Mouse (Mus musculus): ENCODE results near the gene Vps8. TPM values are rescaled to one million over a fixed set of nuclear protein-coding genes. Genes with fewer than 3 reads are reported as not detected.

The Vps8 gene
- polyA plus RNA-seq, 1 experiment: 35.8 TPM

GRCm38 (mm10) chr16:21562625-21563300 lies 139.8 kb downstream of the Vps8 start:
- no peak for TF ChIP-seq CTCF (IDR thresholded peaks at IDR 0.05; ENCODE audit: extremely low read depth, insufficient read depth, low read length)
- TF ChIP-seq POLR2A (IDR thresholded peaks at IDR 0.05; ENCODE audit: extremely low read depth, insufficient read depth, low read length): no peak
- Histone ChIP-seq H3K27ac (ENCODE audit: insufficient read depth, low read length) (no peak overlapping the region), H3K4me3 (ENCODE audit: insufficient read depth, low read length) (no peak overlapping the region), H3K4me1 (ENCODE audit: control insufficient read depth, insufficient read depth, low read length) (no peaks in the 10 kb centered on the region)

DNA sequence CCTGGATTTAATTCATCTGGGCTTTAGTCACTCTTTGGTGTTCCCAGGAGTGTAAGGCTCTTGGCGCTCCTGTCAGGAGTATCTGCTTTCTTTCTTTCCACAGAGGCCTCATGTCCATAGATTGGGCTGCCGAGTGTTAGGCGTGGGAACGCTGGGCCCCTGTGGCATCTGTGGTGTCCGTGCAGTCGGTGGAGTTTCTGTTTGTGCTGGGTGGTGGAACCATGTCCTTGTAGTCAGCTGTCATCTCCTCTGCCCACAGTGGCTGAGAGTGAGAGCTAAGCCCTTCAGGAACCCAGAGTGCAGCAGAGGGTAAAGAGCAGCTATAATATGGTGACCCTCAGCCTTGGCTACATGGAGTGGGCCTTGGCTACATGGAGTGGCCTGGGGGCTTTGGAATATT lies 140.4 kb downstream of the Vps8 start:
- Histone ChIP-seq H3K4me3 (ENCODE audit: insufficient read depth, low read length) (no peak overlapping the region), H3K27ac (ENCODE audit: insufficient read depth, low read length) (no peak overlapping the region), H3K4me1 (ENCODE audit: control insufficient read depth, insufficient read depth, low read length) (no peaks in the 10 kb centered on the region)
- TF ChIP-seq CTCF (IDR thresholded peaks at IDR 0.05; ENCODE audit: extremely low read depth, insufficient read depth, low read length) (no peak), POLR2A (IDR thresholded peaks at IDR 0.05; ENCODE audit: extremely low read depth, insufficient read depth, low read length) (no peak)

- TF ChIP-seq CTCF (IDR thresholded peaks at IDR 0.05; ENCODE audit: extremely low read depth, insufficient read depth, low read length) (no peak), POLR2A (IDR thresholded peaks at IDR 0.05; ENCODE audit: extremely low read depth, insufficient read depth, low read length) (no peak)
- Histone ChIP-seq H3K27ac (ENCODE audit: insufficient read depth, low read length) (no peak overlapping the region), H3K4me3 (ENCODE audit: insufficient read depth, low read length) (no peak overlapping the region), H3K4me1 (ENCODE audit: control insufficient read depth, insufficient read depth, low read length) (peaks cover 6% of the 10 kb centered on the region)
These were observed 144.2 kb downstream of the Vps8 start for GRCm38 (mm10) chr16:21567093-21567492.

DNA sequence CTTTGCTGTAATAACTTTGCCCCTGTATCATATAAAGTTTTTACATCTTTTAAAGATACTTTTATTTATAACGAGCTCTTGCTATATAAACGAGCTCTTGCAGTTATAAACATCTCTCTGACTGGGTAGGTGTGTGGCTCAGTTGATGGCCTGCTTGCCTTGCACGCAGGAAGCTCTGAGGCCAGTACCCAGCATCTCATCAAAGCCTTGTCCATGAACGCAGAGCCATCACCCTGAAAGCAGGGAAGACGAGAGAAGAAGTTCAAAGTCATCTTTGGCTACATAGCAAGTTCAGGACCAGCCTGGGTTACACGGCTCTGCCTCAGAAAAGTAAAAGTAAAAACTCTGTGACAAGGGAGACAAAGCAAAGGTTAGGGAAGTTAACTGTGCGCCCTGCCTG lies 147.0 kb downstream of the Vps8 start:
- H3K4me3 ChIP-seq (ENCODE audit: insufficient read depth, low read length): no peak overlapping the region
- TF ChIP-seq POLR2A (IDR thresholded peaks at IDR 0.05; ENCODE audit: extremely low read depth, insufficient read depth, low read length): no peak
- TF ChIP-seq CTCF (IDR thresholded peaks at IDR 0.05; ENCODE audit: extremely low read depth, insufficient read depth, low read length): no peak
- H3K27ac ChIP-seq (ENCODE audit: insufficient read depth, low read length): no peak overlapping the region
- peaks cover 6% of the 10 kb centered on the region for H3K4me1 ChIP-seq (ENCODE audit: control insufficient read depth, insufficient read depth, low read length)

DNA sequence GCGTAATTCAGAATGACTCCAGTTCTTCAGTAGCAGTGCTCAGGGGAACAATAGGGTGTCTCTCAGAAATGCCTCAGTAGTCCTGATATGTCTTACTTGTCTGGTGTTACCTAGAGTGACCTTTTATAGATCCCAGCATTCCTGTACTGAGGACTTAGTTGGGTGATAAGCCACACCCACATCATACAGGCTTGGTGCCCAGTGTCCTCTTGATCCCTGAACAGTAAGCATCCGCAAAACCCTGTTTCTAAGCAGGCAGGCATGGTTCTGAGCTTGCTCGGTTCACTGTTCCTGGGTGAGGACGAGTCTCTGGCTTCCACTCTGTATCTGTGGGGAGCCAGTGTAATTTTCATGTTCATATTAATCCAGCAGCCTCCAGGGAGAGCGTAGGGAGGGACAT lies 147.9 kb downstream of the Vps8 start:
- Histone ChIP-seq H3K4me3 (ENCODE audit: insufficient read depth, low read length) (no peak overlapping the region), H3K27ac (ENCODE audit: insufficient read depth, low read length) (no peak overlapping the region), H3K4me1 (ENCODE audit: control insufficient read depth, insufficient read depth, low read length) (peaks cover 6% of the 10 kb centered on the region)
- TF ChIP-seq POLR2A (IDR thresholded peaks at IDR 0.05; ENCODE audit: extremely low read depth, insufficient read depth, low read length) (no peak), CTCF (IDR thresholded peaks at IDR 0.05; ENCODE audit: extremely low read depth, insufficient read depth, low read length) (no peak)

DNA sequence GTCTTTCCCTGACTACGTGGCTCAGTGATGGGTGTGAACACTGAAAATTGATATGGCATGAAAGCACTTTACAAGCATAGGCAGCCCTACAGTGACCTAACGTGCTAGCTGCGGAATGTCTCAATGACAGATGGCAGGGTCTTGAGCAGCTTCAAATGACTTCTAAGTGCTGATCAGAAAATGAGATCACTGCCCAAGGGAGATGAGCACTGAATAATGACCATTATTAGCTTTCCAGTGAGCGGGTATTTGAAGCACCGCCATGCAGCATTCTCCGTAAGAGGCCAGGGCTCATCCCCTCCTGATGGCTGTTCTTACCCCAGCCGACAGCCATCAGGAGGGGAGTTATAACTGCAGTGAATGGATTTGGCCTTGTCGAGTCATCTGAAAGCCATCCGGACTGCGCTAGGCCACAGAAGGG lies 153.1 kb downstream of the Vps8 start:
- Histone ChIP-seq H3K27ac (ENCODE audit: insufficient read depth, low read length) (no peak overlapping the region), H3K4me1 (ENCODE audit: control insufficient read depth, insufficient read depth, low read length) (peaks cover 2% of the 10 kb centered on the region), H3K4me3 (ENCODE audit: insufficient read depth, low read length) (no peak overlapping the region)
- TF ChIP-seq POLR2A (IDR thresholded peaks at IDR 0.05; ENCODE audit: extremely low read depth, insufficient read depth, low read length) (no peak), CTCF (IDR thresholded peaks at IDR 0.05; ENCODE audit: extremely low read depth, insufficient read depth, low read length) (no peak)

- TF ChIP-seq CTCF (IDR thresholded peaks at IDR 0.05; ENCODE audit: extremely low read depth, insufficient read depth, low read length) (no peak), POLR2A (IDR thresholded peaks at IDR 0.05; ENCODE audit: extremely low read depth, insufficient read depth, low read length) (no peak)
- no peak overlapping the region for H3K4me3 ChIP-seq (ENCODE audit: insufficient read depth, low read length)
- no peak overlapping the region for H3K27ac ChIP-seq (ENCODE audit: insufficient read depth, low read length)
These were observed 166.2 kb downstream of the Vps8 start for GRCm38 (mm10) chr16:21589110-21589509.

DNA sequence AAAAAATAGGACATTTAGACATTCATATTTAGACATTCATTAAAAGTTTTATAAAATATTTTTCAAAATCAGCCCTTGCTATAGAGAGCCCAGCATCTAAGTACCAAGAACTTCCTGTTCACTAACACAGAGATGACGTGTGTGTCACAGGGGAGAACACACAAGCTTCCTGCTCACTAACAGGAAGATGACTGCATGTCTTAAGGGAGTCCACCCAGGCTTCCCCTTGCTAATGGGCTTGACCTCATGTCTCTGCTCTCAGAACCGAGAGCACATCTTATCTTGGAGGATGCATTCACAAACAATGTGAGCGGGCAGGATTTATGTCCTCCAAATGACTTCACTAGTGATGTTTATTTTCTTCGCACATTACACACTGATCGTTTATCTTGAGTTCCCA lies 167.9 kb downstream of the Vps8 start:
- H3K4me3 ChIP-seq (ENCODE audit: insufficient read depth, low read length): no peak overlapping the region
- peaks cover 2% of the 10 kb centered on the region for H3K4me1 ChIP-seq (ENCODE audit: control insufficient read depth, insufficient read depth, low read length)
- H3K27ac ChIP-seq (ENCODE audit: insufficient read depth, low read length): no peak overlapping the region
- TF ChIP-seq CTCF (IDR thresholded peaks at IDR 0.05; ENCODE audit: extremely low read depth, insufficient read depth, low read length): no peak
- TF ChIP-seq POLR2A (IDR thresholded peaks at IDR 0.05; ENCODE audit: extremely low read depth, insufficient read depth, low read length): no peak

More at GRCm38 (mm10) chr16:21589110-21589509, 166.2 kb downstream of the Vps8 start:
- H3K4me1 ChIP-seq (ENCODE audit: control insufficient read depth, insufficient read depth, low read length): no peaks in the 10 kb centered on the region

DNA sequence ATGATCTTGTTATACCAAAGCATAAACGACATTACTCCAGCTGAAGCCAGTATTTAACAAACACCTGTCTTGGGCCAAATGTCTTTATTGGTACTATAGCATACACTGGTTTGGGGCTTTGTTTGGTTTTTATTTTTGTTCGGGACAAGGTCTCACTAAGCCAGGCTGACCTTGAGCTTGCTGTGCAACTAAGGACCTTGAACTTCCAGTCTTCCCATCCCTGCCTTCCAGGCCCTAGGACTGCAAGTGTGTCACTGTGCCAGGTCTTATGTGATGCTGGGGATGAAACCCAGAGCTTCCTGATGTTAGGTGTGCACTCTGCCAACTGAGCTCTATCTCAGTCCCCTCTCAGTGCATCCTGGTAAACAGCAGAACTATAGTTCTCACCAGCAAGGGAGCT lies 168.6 kb downstream of the Vps8 start:
- Histone ChIP-seq H3K4me1 (ENCODE audit: control insufficient read depth, insufficient read depth, low read length) (peaks cover 5% of the 10 kb centered on the region), H3K27ac (ENCODE audit: insufficient read depth, low read length) (no peak overlapping the region), H3K4me3 (ENCODE audit: insufficient read depth, low read length) (no peak overlapping the region)
- TF ChIP-seq CTCF (IDR thresholded peaks at IDR 0.05; ENCODE audit: extremely low read depth, insufficient read depth, low read length): no peak
- TF ChIP-seq POLR2A (IDR thresholded peaks at IDR 0.05; ENCODE audit: extremely low read depth, insufficient read depth, low read length): no peak

GRCm38 (mm10) chr16:21595539-21595938 lies 172.6 kb downstream of the Vps8 start:
- no peak overlapping the region for H3K27ac ChIP-seq (ENCODE audit: insufficient read depth, low read length)
- H3K4me3 ChIP-seq (ENCODE audit: insufficient read depth, low read length): no peak overlapping the region
- TF ChIP-seq POLR2A (IDR thresholded peaks at IDR 0.05; ENCODE audit: extremely low read depth, insufficient read depth, low read length) (no peak), CTCF (IDR thresholded peaks at IDR 0.05; ENCODE audit: extremely low read depth, insufficient read depth, low read length) (no peak)
- peaks cover 5% of the 10 kb centered on the region for H3K4me1 ChIP-seq (ENCODE audit: control insufficient read depth, insufficient read depth, low read length)

Data from cortical plate, adult 2 months (tissue).